Mouse (Mus musculus) kidney, adult 8-10 months (tissue): ENCODE results near the gene Hebp1.

Source experiments
- DNase-seq, 2 experiments: peaks; one replicate each; pipeline ENCODE4 v3.0.0; 2022

Hebp1 gene

GRCm38 (mm10) chr6:135158509-135158908 is 39.3 kb downstream of the Hebp1 start:
- no peak for DNase-seq

- no peak for DNase-seq
These were observed 40.3 kb downstream of the Hebp1 start for GRCm38 (mm10) chr6:135157496-135157895.

- DNase-seq: no peak
These were observed 41.2 kb downstream of the Hebp1 start for GRCm38 (mm10) chr6:135156597-135156996.

- DNase-seq: no peak
These were observed 44.1 kb downstream of the Hebp1 start for GRCm38 (mm10) chr6:135153719-135154118.

GRCm38 (mm10) chr6:135150311-135150710 is 47.5 kb downstream of the Hebp1 start:
- DNase-seq: peak in 1 of 2 experiments; percentile 18

GRCm38 (mm10) chr6:135149722-135150121 is 48.1 kb downstream of the Hebp1 start:
- no peak for DNase-seq

- no peak for DNase-seq
These were observed 48.6 kb downstream of the Hebp1 start for GRCm38 (mm10) chr6:135149175-135149574.

- DNase-seq: peak in 1 of 2 experiments; percentile 30
These were observed 49.3 kb downstream of the Hebp1 start for GRCm38 (mm10) chr6:135148506-135148905.

- no peak for DNase-seq
These were observed 51.8 kb downstream of the Hebp1 start for GRCm38 (mm10) chr6:135145976-135146375.

- DNase-seq: no peak
These were observed 53.3 kb downstream of the Hebp1 start for GRCm38 (mm10) chr6:135144516-135144915.

GRCm38 (mm10) chr6:135143151-135143550 is 54.7 kb downstream of the Hebp1 start:
- DNase-seq: no peak

GRCm38 (mm10) chr6:135141451-135142147 is 56.2 kb downstream of the Hebp1 start:
- DNase-seq: no peak

GRCm38 (mm10) chr6:135138746-135139145 is 59.1 kb downstream of the Hebp1 start:
- DNase-seq: no peak

GRCm38 (mm10) chr6:135138207-135138606 is 59.6 kb downstream of the Hebp1 start:
- no peak for DNase-seq

- no peak for DNase-seq
These were observed 60.1 kb downstream of the Hebp1 start for GRCm38 (mm10) chr6:135137736-135138135.

GRCm38 (mm10) chr6:135136439-135137161 is 61.2 kb downstream of the Hebp1 start:
- no peak for DNase-seq

- no peak for DNase-seq
These were observed 62.1 kb downstream of the Hebp1 start for GRCm38 (mm10) chr6:135135735-135136134.

- no peak for DNase-seq
These were observed 64.3 kb downstream of the Hebp1 start for GRCm38 (mm10) chr6:135133486-135133885.

- no peak for DNase-seq
These were observed 64.7 kb downstream of the Hebp1 start for GRCm38 (mm10) chr6:135133086-135133485.

- DNase-seq: no peak
These were observed 73.0 kb downstream of the Hebp1 start for GRCm38 (mm10) chr6:135124755-135125380.

- no peak for DNase-seq
These were observed 79.6 kb downstream of the Hebp1 start, which contains the start of gene Gprc5d for GRCm38 (mm10) chr6:135118183-135118582. Gene Gprc5d, minus strand, starts transcription at chr6:135118283.

GRCm38 (mm10) chr6:135116479-135116878 is 81.3 kb downstream of the Hebp1 start:
- no peak for DNase-seq

GRCm38 (mm10) chr6:135113114-135113436 is 84.7 kb downstream of the Hebp1 start:
- no peak for DNase-seq
